Mouse (Mus musculus) heart, embryonic 14.5 days (tissue): Measurements from ENCODE around the gene Rps27a. TPM values are rescaled to one million over a fixed set of nuclear protein-coding genes. Genes with fewer than 3 reads are reported as not detected.

Experiments used
- ATAC-seq: fragments of 200-750 bp; cut with Nextera tagmentation; 2 replicates; pipeline ENCODE4 v1.8.0; 2017; ENCODE audit warnings: low read depth, moderate TSS enrichment; ENCODE audit not compliant: insufficient number of reproducible peaks, insufficient read depth, low FRiP score
- H3K27ac ChIP-seq, 2 experiments: fragments of 200-500 bp in 1 of 2; fragments of 300-500 bp in 1 of 2; sonication (generic) in 1 of 2; replicated peaks in 1 of 2; 2 replicates each; pipeline ENCODE4 v1.5.1; 2012 to 2014; ENCODE audit warnings: low read depth in 2 of 2, low read length in 2 of 2, control low read depth in 1 of 2, mild to moderate bottlenecking in 1 of 2, mixed read lengths in 1 of 2; ENCODE audit not compliant: control insufficient read depth in 1 of 2, insufficient read depth in 1 of 2
- H3K27me3 ChIP-seq: fragments of 300-500 bp; sonication (generic); 2 replicates; pipeline ENCODE4 v1.6.1; 2014; ENCODE audit warnings: mild to moderate bottlenecking, low read length, control low read depth; ENCODE audit not compliant: control insufficient read depth, insufficient read depth
- H3K36me3 ChIP-seq: fragments of 300-500 bp; sonication (generic); 2 replicates; pipeline ENCODE4 v1.6.1; 2014; ENCODE audit warnings: mild to moderate bottlenecking, control low read depth, low read length, mixed read lengths; ENCODE audit not compliant: control insufficient read depth, insufficient read depth
- H3K4me1 ChIP-seq, 2 experiments: fragments of 200-500 bp in 1 of 2; fragments of 300-500 bp in 1 of 2; sonication (generic) in 1 of 2; 2 replicates each; pipeline ENCODE4 v1.6.1; 2012 to 2014; ENCODE audit warnings: low read length in 2 of 2, control low read depth in 1 of 2, mixed read lengths in 1 of 2; ENCODE audit not compliant: control insufficient read depth in 2 of 2, insufficient read depth in 2 of 2
- H3K4me2 ChIP-seq: fragments of 300-500 bp; sonication (generic); 2 replicates; pipeline ENCODE4 v1.6.1; 2014; ENCODE audit warnings: mild to moderate bottlenecking, low read length
- H3K4me3 ChIP-seq, 2 experiments: fragments of 200-500 bp in 1 of 2; fragments of 300-500 bp in 1 of 2; sonication (generic) in 1 of 2; 2 replicates each; pipeline ENCODE4 v1.5.1; 2012 to 2014; ENCODE audit warnings: low read length in 2 of 2, mild to moderate bottlenecking in 2 of 2, control low read depth in 1 of 2, low read depth in 1 of 2, moderate library complexity in 1 of 2; ENCODE audit not compliant: control insufficient read depth in 1 of 2, insufficient read depth in 1 of 2
- H3K9ac ChIP-seq: fragments of 300-500 bp; sonication (generic); 2 replicates; pipeline ENCODE4 v1.6.1; 2014; ENCODE audit warnings: mild to moderate bottlenecking, low read length
- H3K9me3 ChIP-seq: fragments of 300-500 bp; sonication (generic); 2 replicates; pipeline ENCODE4 v1.6.1; 2016; ENCODE audit warnings: low read length, control low read depth; ENCODE audit not compliant: control insufficient read depth
- WGBS: fragments of 180-500 bp; shearing (Covaris S2); extraction: QIAGEN DNeasy Blood & Tissue Kit; methylation state at CpG from one replicate; pipeline ENCODE4 v1.1.7; 2014; 5-methylcytosine and 5-hydroxymethylcytosine counted together
- polyA plus RNA-seq: library from polyadenylated mRNA; unstranded; fragments of >200 nt; fragmentation: Nextera tagmentation; extraction: Ambion mirVana; gene quantifications from 2 replicates; pipeline ENCODE4 v1.2.1, GENCODE M21; 2014

The Rps27a gene
- polyA plus RNA-seq: 724 and 803 TPM in 2 replicates

GRCm38 (mm10) chr11:29547752-29548503 lies at the start of gene Rps27a, which contains the start of gene Clhc1:
TSS of gene Rps27a (minus strand) at chr11:29548109.
TSS of gene Clhc1 (plus strand) at chr11:29547950.
- Histone ChIP-seq H3K9me3 (no peaks in the 10 kb centered on the region), H3K4me1 (peaks cover 0 to 6% of the 10 kb centered on the region in 2 experiments; a peak in 2 of 4 replicates), H3K4me2 (peak within 1 kb of the TSS; percentile 82), H3K27ac (peak within 1 kb of the TSS; percentile 72 to 93), H3K36me3 (peaks cover 40% of the 10 kb centered on the region), H3K9ac (peak within 1 kb of the TSS; percentile 97), H3K27me3 (no peaks in the 10 kb centered on the region), H3K4me3 (peak within 1 kb of the TSS; percentile 69 to 79)
- WGBS: under 1% methylated on average over 46 of the region's 46 CpGs
- peak; percentile 97 for ATAC-seq

- Histone ChIP-seq H3K4me2 (no peak overlapping the region), H3K4me1 (no peaks in the 10 kb centered on the region), H3K36me3 (no peaks in the 10 kb centered on the region), H3K4me3 (no peak overlapping the region), H3K27ac (no peak overlapping the region), H3K27me3 (no peaks in the 10 kb centered on the region), H3K9ac (no peak overlapping the region), H3K9me3 (no peaks in the 10 kb centered on the region)
- no peak for ATAC-seq
Observed at GRCm38 (mm10) chr11:29597159-29597558, 49.2 kb upstream of the Rps27a start.

DNA sequence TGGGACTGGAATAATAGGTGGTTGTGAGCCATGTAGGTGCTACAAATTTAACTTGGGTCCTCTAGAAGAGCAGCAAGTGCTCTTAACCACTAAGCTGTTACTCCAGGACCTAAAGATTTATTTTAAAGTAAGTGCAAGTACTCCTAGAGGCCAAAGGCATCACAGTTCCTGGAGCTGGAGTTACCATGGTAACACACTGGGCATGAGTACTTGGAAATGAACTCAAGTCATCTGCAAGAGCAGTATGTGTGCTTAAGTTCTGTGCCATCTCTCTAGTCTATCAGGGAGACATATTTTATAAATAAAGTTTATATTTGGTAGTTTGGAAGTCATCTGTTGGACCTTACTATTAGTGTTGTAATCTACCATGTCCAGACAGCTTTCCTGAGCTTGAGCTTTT lies 47.3 kb upstream of the Rps27a start:
- ATAC-seq: no peak

GRCm38 (mm10) chr11:29579610-29580009 lies 31.7 kb upstream of the Rps27a start:
- Histone ChIP-seq H3K27me3 (no peaks in the 10 kb centered on the region), H3K4me3 (no peak overlapping the region), H3K9me3 (peaks cover 6% of the 10 kb centered on the region), H3K4me2 (no peak overlapping the region), H3K36me3 (no peaks in the 10 kb centered on the region), H3K9ac (no peak overlapping the region), H3K27ac (no peak overlapping the region), H3K4me1 (no peaks in the 10 kb centered on the region)
- ATAC-seq: no peak

More for the DNA sequence above, 47.3 kb upstream of the Rps27a start:
- Histone ChIP-seq H3K9me3 (no peaks in the 10 kb centered on the region), H3K4me1 (no peaks in the 10 kb centered on the region), H3K4me3 (no peak overlapping the region), H3K4me2 (no peak overlapping the region), H3K9ac (no peak overlapping the region), H3K27ac (no peak overlapping the region), H3K27me3 (no peaks in the 10 kb centered on the region), H3K36me3 (no peaks in the 10 kb centered on the region)

- 67% methylated on average over 2 of the region's 2 CpGs for WGBS
- H3K27ac ChIP-seq: no peak overlapping the region
Observed at GRCm38 (mm10) chr11:29572656-29573055, 24.7 kb upstream of the Rps27a start.

DNA sequence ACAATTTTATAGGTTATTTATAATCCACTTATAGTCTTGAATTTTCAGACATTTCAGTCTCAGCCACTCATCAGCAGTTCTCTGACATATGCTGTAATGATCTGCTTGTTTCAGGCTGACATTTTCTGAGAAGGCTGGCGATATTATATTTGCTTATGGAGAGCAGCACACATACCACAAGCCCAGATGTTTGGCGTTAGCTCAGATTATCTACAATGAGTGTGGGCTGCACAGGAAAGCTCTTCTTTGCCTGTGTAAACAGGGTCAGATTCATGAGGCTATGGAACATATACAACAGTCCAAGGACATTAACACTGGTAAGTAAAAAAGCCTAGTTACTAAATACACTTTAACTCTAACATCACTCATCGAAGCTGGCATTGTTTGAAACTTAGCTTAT lies 23.6 kb upstream of the Rps27a start:
- no peaks in the 10 kb centered on the region for H3K27me3 ChIP-seq
- no peak overlapping the region for H3K27ac ChIP-seq
- H3K9me3 ChIP-seq: no peaks in the 10 kb centered on the region
- no peak for ATAC-seq
- no peak overlapping the region for H3K4me2 ChIP-seq
- 52% methylated on average over 3 of the region's 3 CpGs for WGBS
- no peak overlapping the region for H3K9ac ChIP-seq
- H3K36me3 ChIP-seq: no peaks in the 10 kb centered on the region
- H3K4me3 ChIP-seq: no peak overlapping the region
- no peaks in the 10 kb centered on the region for H3K4me1 ChIP-seq

More at GRCm38 (mm10) chr11:29572656-29573055, 24.7 kb upstream of the Rps27a start:
- Histone ChIP-seq H3K4me3 (no peak overlapping the region), H3K4me2 (no peak overlapping the region), H3K4me1 (no peaks in the 10 kb centered on the region), H3K9ac (no peak overlapping the region), H3K36me3 (no peaks in the 10 kb centered on the region), H3K27me3 (no peaks in the 10 kb centered on the region), H3K9me3 (no peaks in the 10 kb centered on the region)
- no peak for ATAC-seq

- Histone ChIP-seq H3K27me3 (no peaks in the 10 kb centered on the region), H3K36me3 (no peaks in the 10 kb centered on the region), H3K4me3 (no peak overlapping the region), H3K4me1 (no peaks in the 10 kb centered on the region), H3K9ac (no peak overlapping the region), H3K9me3 (no peaks in the 10 kb centered on the region), H3K4me2 (no peak overlapping the region), H3K27ac (no peak overlapping the region)
- no peak for ATAC-seq
- WGBS: 86% methylated on average over 2 of the region's 2 CpGs
Observed at GRCm38 (mm10) chr11:29563406-29563805, 15.5 kb upstream of the Rps27a start.

GRCm38 (mm10) chr11:29560990-29561389 lies 13.1 kb upstream of the Rps27a start:
- H3K27ac ChIP-seq: no peak overlapping the region
- no peaks in the 10 kb centered on the region for H3K4me1 ChIP-seq
- H3K4me2 ChIP-seq: no peak overlapping the region
- no peaks in the 10 kb centered on the region for H3K36me3 ChIP-seq
- H3K4me3 ChIP-seq: no peak overlapping the region
- no peak overlapping the region for H3K9ac ChIP-seq
- WGBS: 79% methylated on average over 3 of the region's 3 CpGs
- no peaks in the 10 kb centered on the region for H3K27me3 ChIP-seq
- ATAC-seq: no peak
- H3K9me3 ChIP-seq: no peaks in the 10 kb centered on the region
